Mouse (Mus musculus) limb, embryonic 14.5 days (tissue): ENCODE data around the gene Trim65. TPM values are rescaled to one million over a fixed set of nuclear protein-coding genes. Genes with fewer than 3 reads are reported as not detected.
A peak's percentile ranks its signal among the peaks of the same experiment; 100 is the strongest.

Experiments
- ATAC-seq: fragments of 200-750 bp; cut with Nextera tagmentation; 2 replicates; pipeline ENCODE4 v1.8.0; 2017; ENCODE audit warnings: low read depth, moderate number of reproducible peaks, moderate TSS enrichment; ENCODE audit not compliant: low FRiP score
- DNase-seq: peaks from one replicate; pipeline ENCODE4 v3.0.0-alpha.2; 2015; ENCODE audit warnings: low spot score
- H3K27ac ChIP-seq: fragments of 300-500 bp; sonication (generic); replicated peaks from 2 replicates; pipeline ENCODE4 v1.5.1; 2014; ENCODE audit warnings: low read depth, mild to moderate bottlenecking, low read length, moderate library complexity, mixed read lengths
- H3K27me3 ChIP-seq: fragments of 300-500 bp; sonication (generic); 2 replicates; pipeline ENCODE4 v1.6.1; 2014; ENCODE audit warnings: low read length, mixed read lengths; ENCODE audit not compliant: control insufficient read depth, insufficient read depth
- H3K36me3 ChIP-seq: fragments of 300-500 bp; sonication (generic); 2 replicates; pipeline ENCODE4 v1.6.1; 2014; ENCODE audit warnings: mild to moderate bottlenecking, low read length, moderate library complexity, mixed read lengths; ENCODE audit not compliant: control insufficient read depth, insufficient read depth
- H3K4me1 ChIP-seq: fragments of 300-500 bp; sonication (generic); 2 replicates; pipeline ENCODE4 v1.6.1; 2014; ENCODE audit warnings: antibody characterized with exemption, low read length, mixed read lengths; ENCODE audit not compliant: control insufficient read depth, insufficient read depth
- H3K4me2 ChIP-seq: fragments of 300-500 bp; sonication (generic); replicated peaks from 2 replicates; pipeline ENCODE4 v1.6.1; 2014; ENCODE audit warnings: low read depth, mild to moderate bottlenecking, low read length, moderate library complexity; ENCODE audit not compliant: severe bottlenecking
- H3K4me3 ChIP-seq: fragments of 300-500 bp; sonication (generic); replicated peaks from 2 replicates; pipeline ENCODE4 v1.5.1; 2014; ENCODE audit warnings: low read length
- H3K9ac ChIP-seq: fragments of 300-500 bp; sonication (generic); 2 replicates; pipeline ENCODE4 v1.6.1; 2014; ENCODE audit warnings: mild to moderate bottlenecking, low read depth, low read length, moderate library complexity; ENCODE audit not compliant: severe bottlenecking
- H3K9me3 ChIP-seq: fragments of 300-500 bp; sonication (generic); 2 replicates; pipeline ENCODE4 v1.6.1; 2016; ENCODE audit warnings: low read length; ENCODE audit not compliant: control insufficient read depth
- POLR2A ChIP-seq: fragments of 200-500 bp; IDR thresholded peaks from 2 replicates; pipeline ENCODE4 v1.8.0; 2012; ENCODE audit warnings: inconsistent platforms, mild to moderate bottlenecking, moderate library complexity, borderline replicate concordance; ENCODE audit not compliant: insufficient read depth, insufficient read length; ENCODE audit errors: extremely low read depth
- WGBS: fragments of 180-500 bp; shearing (Covaris S2); extraction: QIAGEN DNeasy Blood & Tissue Kit; methylation state at CpG from one replicate; pipeline ENCODE4 v1.1.7; 2014; 5-methylcytosine and 5-hydroxymethylcytosine counted together
- polyA plus RNA-seq, 2 experiments: library from polyadenylated mRNA; depleted of rRNA in 1 of 2; stranded (reverse) in 1 of 2; unstranded in 1 of 2; fragments of >200 nt; fragmentation: Nextera tagmentation in 1 of 2; extraction: Ambion mirVana in 1 of 2; gene quantifications; 2 replicates each; pipeline versions ENCODE4 v1.2.1 to v1.2.3; 2012 to 2014

Gene Trim65
- polyA plus RNA-seq, 2 experiments, result 3.1 to 4.9 TPM

GRCm38 (mm10) chr11:116100839-116101238 lies 30.1 kb downstream of the Trim65 start:
- Histone ChIP-seq H3K4me3 (no peak overlapping the region), H3K4me2 (no peak overlapping the region), H3K9ac (no peak overlapping the region), H3K27me3 (no peaks in the 10 kb centered on the region), H3K9me3 (no peaks in the 10 kb centered on the region), H3K27ac (no peak overlapping the region), H3K36me3 (no peaks in the 10 kb centered on the region), H3K4me1 (peaks cover 36% of the 10 kb centered on the region)
- TF ChIP-seq POLR2A, result no peak
- no peak for ATAC-seq
- WGBS, result 86% methylated on average over 7 of the region's 7 CpGs
- DNase-seq, result no peak

- no peak overlapping the region for H3K4me2 ChIP-seq
- DNase-seq (peak; percentile 53), ATAC-seq (peak; percentile 35; the same call in 1 of the 2 replicates)
- 71% methylated on average over 6 of the region's 6 CpGs for WGBS
- H3K9ac ChIP-seq, result no peak overlapping the region
- no peak overlapping the region for H3K4me3 ChIP-seq
- H3K4me1 ChIP-seq, result peaks cover 36% of the 10 kb centered on the region
- no peaks in the 10 kb centered on the region for H3K27me3 ChIP-seq
- TF ChIP-seq POLR2A, result no peak
- no peak overlapping the region for H3K27ac ChIP-seq
- no peaks in the 10 kb centered on the region for H3K9me3 ChIP-seq
- no peaks in the 10 kb centered on the region for H3K36me3 ChIP-seq
Observed at GRCm38 (mm10) chr11:116100385-116100784, 30.5 kb downstream of the Trim65 start.

- H3K4me3 ChIP-seq, result no peak overlapping the region
- ATAC-seq, result no peak
- peaks cover 34% of the 10 kb centered on the region for H3K4me1 ChIP-seq
- no peaks in the 10 kb centered on the region for H3K27me3 ChIP-seq
- no peak overlapping the region for H3K9ac ChIP-seq
- no peak overlapping the region for H3K4me2 ChIP-seq
- 91% methylated on average over 6 of the region's 6 CpGs for WGBS
- DNase-seq, result no peak
- H3K27ac ChIP-seq, result no peak overlapping the region
- no peaks in the 10 kb centered on the region for H3K36me3 ChIP-seq
- no peak for TF ChIP-seq POLR2A
- no peaks in the 10 kb centered on the region for H3K9me3 ChIP-seq
Observed at GRCm38 (mm10) chr11:116099462-116099861, 31.5 kb downstream of the Trim65 start.

- H3K4me3 ChIP-seq, result no peak overlapping the region
Observed at GRCm38 (mm10) chr11:116098711-116099460, 32.0 kb downstream of the Trim65 start.

GRCm38 (mm10) chr11:116096213-116097108 lies 34.5 kb downstream of the Trim65 start:
- TF ChIP-seq POLR2A, result no peak
- ATAC-seq (no peak), DNase-seq (no peak)
- Histone ChIP-seq H3K9ac (no peak overlapping the region), H3K4me3 (no peak overlapping the region), H3K27me3 (no peaks in the 10 kb centered on the region), H3K9me3 (no peaks in the 10 kb centered on the region), H3K4me1 (peaks cover 10% of the 10 kb centered on the region; the same call in 1 of the 2 replicates), H3K4me2 (no peak overlapping the region), H3K36me3 (no peaks in the 10 kb centered on the region), H3K27ac (no peak overlapping the region)
- 90% methylated on average over 5 of the region's 5 CpGs for WGBS

More at GRCm38 (mm10) chr11:116098711-116099460, 32.0 kb downstream of the Trim65 start:
- no peak for DNase-seq
- H3K36me3 ChIP-seq, result no peaks in the 10 kb centered on the region
- ATAC-seq, result no peak
- no peaks in the 10 kb centered on the region for H3K9me3 ChIP-seq
- H3K4me2 ChIP-seq, result no peak overlapping the region
- H3K27me3 ChIP-seq, result no peaks in the 10 kb centered on the region
- peaks cover 28% of the 10 kb centered on the region for H3K4me1 ChIP-seq
- no peak overlapping the region for H3K27ac ChIP-seq
- no peak overlapping the region for H3K9ac ChIP-seq
- WGBS, result 73% methylated on average over 14 of the region's 14 CpGs
- TF ChIP-seq POLR2A, result no peak
